8 mouse cellular contexts compared by ENCODE assay signal in genomic region chr16:31428675-31429470, GRCm38 (mm10). TPM values are rescaled to one million over a fixed set of nuclear protein-coding genes. Genes with fewer than 3 reads are reported as not detected.
DNase-seq lines count a peak whose midpoint lies in the region; ATAC-seq and TF ChIP-seq lines count a peak whose summit lies in the region.

No protein-coding gene starts in this region.

- H3K36me3 ChIP-seq in heart, embryonic 15.5 days = no peaks in the 10 kb centered on the region
- H3K36me3 ChIP-seq in liver, embryonic 14.5 days (replicated peaks; ENCODE audit: control insufficient read depth, insufficient read depth, low read depth) = no peaks in the 10 kb centered on the region
- H3K36me3 ChIP-seq in neural tube, embryonic 11.5 days (ENCODE audit: control insufficient read depth, insufficient read depth, low read length) = no peaks in the 10 kb centered on the region
- no peaks in the 10 kb centered on the region for H3K36me3 ChIP-seq in testis, adult 2 months (ENCODE audit: control insufficient read depth, insufficient read depth, low read length)

- no peak for TF ChIP-seq EP300 in liver, embryonic 14.5 days (IDR thresholded peaks at IDR 0.05; ENCODE audit: low read depth)

- H3K27ac ChIP-seq in heart, embryonic 15.5 days = no peak overlapping the region
- H3K27ac ChIP-seq in liver, embryonic 14.5 days = no peak overlapping the region
- peak overlapping the region; percentile 97 for H3K27ac ChIP-seq in neural tube, embryonic 11.5 days (ENCODE audit: low read depth, low read length)
- H3K27ac ChIP-seq in testis, adult 2 months (ENCODE audit: control insufficient read depth, insufficient read depth, low read depth, low read length) = peak overlapping the region; percentile 81

- ATAC-seq in heart, embryonic 15.5 days (replicated peaks; ENCODE audit: insufficient number of reproducible peaks, insufficient read depth, low FRiP score, low read depth) = 0 out of 2 replicates have a peak, but pooled peaks have one; percentile 2
- peak; percentile 31; the same call in 1 of the 2 replicates for ATAC-seq in liver, embryonic 14.5 days (ENCODE audit: insufficient read depth)
- peak; percentile 48 for ATAC-seq in neural tube, embryonic 11.5 days (ENCODE audit: insufficient read depth, low FRiP score, low TSS enrichment)

- H3K9ac ChIP-seq in heart, embryonic 15.5 days = peak overlapping the region; percentile 52
- peak overlapping the region; percentile 23 for H3K9ac ChIP-seq in liver, embryonic 14.5 days (replicated peaks)
- peak overlapping the region; percentile 84 for H3K9ac ChIP-seq in neural tube, embryonic 11.5 days (ENCODE audit: low read length)

- 1% methylated on average over 65 of the region's 65 CpGs for WGBS in heart, embryonic 15.5 days
- under 1% methylated on average over 65 of the region's 65 CpGs for WGBS in liver, embryonic 14.5 days (ENCODE audit: insufficient replicate concordance)
- WGBS in neural tube, embryonic 11.5 days = 1% methylated on average over 62 of the region's 65 CpGs

- H3K27me3 ChIP-seq in heart, embryonic 15.5 days = peaks cover 35% of the 10 kb centered on the region
- H3K27me3 ChIP-seq in liver, embryonic 14.5 days (ENCODE audit: control insufficient read depth, insufficient read depth, low read length) = peaks cover 14% of the 10 kb centered on the region
- peaks cover 12% of the 10 kb centered on the region for H3K27me3 ChIP-seq in neural tube, embryonic 11.5 days (ENCODE audit: control insufficient read depth, insufficient read depth, low read length)
- H3K27me3 ChIP-seq in testis, adult 2 months (ENCODE audit: control insufficient read depth, insufficient read depth, low read length) = no peaks in the 10 kb centered on the region

- TF ChIP-seq CTCF in liver, embryonic 14.5 days (IDR thresholded peaks at IDR 0.05; ENCODE audit: low read depth) = no peak
- no peak for TF ChIP-seq CTCF in testis, adult 2 months (IDR thresholded peaks at IDR 0.05; ENCODE audit: control insufficient read depth, insufficient read depth, insufficient replicate concordance, low read depth, low read length)

- no peak; the same call in 1 of the 2 replicates for TF ChIP-seq POLR2A in testis, adult 2 months (IDR thresholded peaks at IDR 0.05; ENCODE audit: control insufficient read depth, low read depth, low read length)

- peak overlapping the region; percentile 70 for H3K4me3 ChIP-seq in heart, embryonic 15.5 days
- peak overlapping the region; percentile 41 to 58 for H3K4me3 ChIP-seq in liver, embryonic 14.5 days (ENCODE audit: insufficient read depth in 1 of 2, low read depth in 2 of 2, low read length in 2 of 2)
- peak overlapping the region; percentile 62 for H3K4me3 ChIP-seq in neural tube, embryonic 11.5 days (ENCODE audit: low read depth, low read length)
- peak overlapping the region; percentile 89 for H3K4me3 ChIP-seq in testis, adult 2 months (ENCODE audit: control insufficient read depth, low read depth, low read length)

- DNase-seq in urinary bladder, adult 18-20 months (ENCODE audit: low spot score in 2 of 2) = peak; percentile 16 to 27
- DNase-seq in urinary bladder, postnatal 10 days (ENCODE audit: low spot score) = no peak
- DNase-seq in embryo, embryonic 11.5 days (ENCODE audit: low read depth, low spot score) = peak; percentile 29
- DNase-seq in kidney, postnatal 4 days = peak; percentile 51 to 66
- peak in 1 of 3 experiments; percentile 30 for DNase-seq in liver, embryonic 14.5 days (ENCODE audit: low read depth in 3 of 3, low spot score in 3 of 3)
- peak; percentile 83 for DNase-seq in neural tube, embryonic 11.5 days (ENCODE audit: low spot score)

- H3K4me2 ChIP-seq in heart, embryonic 15.5 days = peak overlapping the region; percentile 98
- peak overlapping the region; percentile 86 for H3K4me2 ChIP-seq in liver, embryonic 14.5 days (ENCODE audit: low read depth)
- H3K4me2 ChIP-seq in neural tube, embryonic 11.5 days (ENCODE audit: low read depth) = peak overlapping the region; percentile 86

- no peaks in the 10 kb centered on the region for H3K9me3 ChIP-seq in heart, embryonic 15.5 days (replicated peaks)
- H3K9me3 ChIP-seq in liver, embryonic 14.5 days (ENCODE audit: control insufficient read depth, low read length) = no peaks in the 10 kb centered on the region
- H3K9me3 ChIP-seq in neural tube, embryonic 11.5 days (ENCODE audit: control insufficient read depth, low read length) = no peaks in the 10 kb centered on the region

- H3K4me1 ChIP-seq in heart, embryonic 15.5 days (replicated peaks) = peaks cover 22% of the 10 kb centered on the region
- H3K4me1 ChIP-seq in liver, embryonic 14.5 days (replicated peaks; ENCODE audit: control insufficient read depth in 2 of 2, insufficient read depth in 2 of 2, low read length in 1 of 2) = peaks cover 11 to 31% of the 10 kb centered on the region in 2 experiments
- H3K4me1 ChIP-seq in neural tube, embryonic 11.5 days (ENCODE audit: control insufficient read depth, insufficient read depth, low read length) = no peaks in the 10 kb centered on the region
- H3K4me1 ChIP-seq in testis, adult 2 months (ENCODE audit: control insufficient read depth, insufficient read depth, low read length) = peaks cover 16% of the 10 kb centered on the region

RNA-seq across cellular contexts. Expression of gene Bdh1, which starts 6.8 kb away (rescaled TPM):
- 8.4 and 10.9 TPM in 2 replicates for polyA plus RNA-seq in heart, embryonic 15.5 days (2015; fragmentation: Nextera tagmentation; extraction: Ambion mirVana)
- 74.4 and 91.3 TPM in 2 replicates for polyA plus RNA-seq in liver, embryonic 14.5 days (2012; rRNA removed)
- 48.9 and 52.5 TPM in 2 replicates for polyA plus RNA-seq in liver, embryonic 14.5 days (2014; fragmentation: Nextera tagmentation; extraction: Ambion mirVana)
- 47.6 and 47.8 TPM in 2 replicates for polyA plus RNA-seq in neural tube, embryonic 11.5 days (2014; fragmentation: Nextera tagmentation; extraction: Ambion mirVana)
- 8.9 and 11.0 TPM in 2 replicates for polyA plus RNA-seq in testis, adult 2 months (2012; rRNA removed)

Comparison
In these comparisons a context has a peak if more than half of its experiments do, and no peak if none do; other contexts are left out.
1. H3K27ac ChIP-seq: peak in neural tube, embryonic 11.5 days (single experiment) and testis, adult 2 months (single experiment); none in heart, embryonic 15.5 days (single experiment) and liver, embryonic 14.5 days (single experiment).
2. H3K9ac ChIP-seq: peak in every context shown above with its lines; median percentile 84 in neural tube, embryonic 11.5 days; 52 in heart, embryonic 15.5 days; 23 in liver, embryonic 14.5 days.
3. Peak in every context shown above with its lines, with median percentiles within 50 percentile points of each other: ATAC-seq, H3K4me2 ChIP-seq and H3K4me3 ChIP-seq.